Mouse (Mus musculus): ENCODE measurements at regions not wholly inside any gene's neighbourhood (a gene's known extent, or its start where the extent isn't known, plus 50 kb on each side); places are given as distances from the start of the nearest gene placed in this dataset.

GRCm38 (mm10) chr1:145579460-145579859 is 804.2 kb upstream of the Rgs18 start:
- TF ChIP-seq POLR2A (IDR thresholded peaks at IDR 0.05; ENCODE audit: low read depth, low read length), result no peak
- no peak for TF ChIP-seq CTCF (conservative IDR thresholded peaks at IDR 0.05; ENCODE audit: insufficient read depth, insufficient read length, low read depth, low read length)
